Mouse (Mus musculus) WW6 (cell line): ENCODE measurements around the gene Sh3bgrl3.
"Not testable (repeated sequence)": the region's sequence is repeated elsewhere in the genome, so short reads cannot be mapped to it uniquely, and the experiment has no call there.

ENCODE experiments used
- DNase-seq: peaks from one replicate; pipeline ENCODE4 v3.0.0-alpha.2; 2013; ENCODE audit warnings: low read depth, low spot score

Gene Sh3bgrl3

GRCm38 (mm10) chr4:134128221-134128982 is at the start of gene Sh3bgrl3:
TSS of gene Sh3bgrl3 (minus strand) at chr4:134128789.
- no peak for DNase-seq

- DNase-seq = no peak
Observed at GRCm38 (mm10) chr4:134172391-134172790, 43.8 kb upstream of the Sh3bgrl3 start.

GRCm38 (mm10) chr4:134166906-134167305 is 38.3 kb upstream of the Sh3bgrl3 start:
- no peak for DNase-seq

- no peak for DNase-seq
Observed at GRCm38 (mm10) chr4:134165548-134166465, 37.2 kb upstream of the Sh3bgrl3 start.

GRCm38 (mm10) chr4:134165024-134165423 is 36.4 kb upstream of the Sh3bgrl3 start:
- no peak for DNase-seq

GRCm38 (mm10) chr4:134164591-134164990 is 36.0 kb upstream of the Sh3bgrl3 start:
- DNase-seq = no peak

- DNase-seq = not testable (repeated sequence)
Observed at GRCm38 (mm10) chr4:134160071-134160470, 31.5 kb upstream of the Sh3bgrl3 start.

- DNase-seq = no peak
Observed at GRCm38 (mm10) chr4:134158774-134159173, 30.2 kb upstream of the Sh3bgrl3 start.

- DNase-seq = no peak
Observed at GRCm38 (mm10) chr4:134157558-134157957, 29.0 kb upstream of the Sh3bgrl3 start.

- no peak for DNase-seq
Observed at GRCm38 (mm10) chr4:134156744-134157143, 28.2 kb upstream of the Sh3bgrl3 start.

GRCm38 (mm10) chr4:134155961-134156465 is 27.4 kb upstream of the Sh3bgrl3 start:
- no peak for DNase-seq

- DNase-seq = no peak
Observed at GRCm38 (mm10) chr4:134155531-134155930, 26.9 kb upstream of the Sh3bgrl3 start.

GRCm38 (mm10) chr4:134154354-134154753 is 25.8 kb upstream of the Sh3bgrl3 start:
- DNase-seq = no peak

GRCm38 (mm10) chr4:134153656-134154055 is 25.1 kb upstream of the Sh3bgrl3 start:
- no peak for DNase-seq

- no peak for DNase-seq
Observed at GRCm38 (mm10) chr4:134152112-134152511, 23.5 kb upstream of the Sh3bgrl3 start.

GRCm38 (mm10) chr4:134149389-134149788 is 20.8 kb upstream of the Sh3bgrl3 start:
- no peak for DNase-seq

GRCm38 (mm10) chr4:134144297-134144696 is 15.7 kb upstream of the Sh3bgrl3 start:
- DNase-seq = not testable (repeated sequence)

GRCm38 (mm10) chr4:134138857-134139256 is 10.3 kb upstream of the Sh3bgrl3 start:
- DNase-seq = no peak

- no peak for DNase-seq
Observed at GRCm38 (mm10) chr4:134136280-134136926, 7.8 kb upstream of the Sh3bgrl3 start.

- DNase-seq = no peak
Observed at GRCm38 (mm10) chr4:134132519-134133095, 4.0 kb upstream of the Sh3bgrl3 start.

GRCm38 (mm10) chr4:134132117-134132516 is 3.5 kb upstream of the Sh3bgrl3 start:
- DNase-seq = no peak
